Mouse (Mus musculus): ENCODE measurements around the gene Sipa1l2. TPM values are rescaled to one million over a fixed set of nuclear protein-coding genes. Genes with fewer than 3 reads are reported as not detected.

Sipa1l2 gene
- polyA plus RNA-seq, 1 experiment = 35.6 TPM

- Histone ChIP-seq H3K4me1 (ENCODE audit: control insufficient read depth, insufficient read depth, low read length) (peaks cover 4% of the 10 kb centered on the region; the same call in 1 of the 2 replicates), H3K27me3 (ENCODE audit: control insufficient read depth, insufficient read depth, low read length) (no peaks in the 10 kb centered on the region), H3K4me3 (replicated peaks; ENCODE audit: insufficient read depth, low read depth, low read length) (no peak overlapping the region), H3K27ac (ENCODE audit: insufficient read depth, low read length) (no peak overlapping the region)
- no peak for TF ChIP-seq CTCF (IDR thresholded peaks at IDR 0.05; ENCODE audit: borderline replicate concordance, insufficient read depth, low read depth, low read length)
- no peak for TF ChIP-seq POLR2A (IDR thresholded peaks at IDR 0.05; ENCODE audit: borderline replicate concordance, insufficient read depth, low read length)
- WGBS = 23% methylated on average over 17 of the region's 17 CpGs
- DNase-seq = peak; percentile 74 to 88
Observed at GRCm38 (mm10) chr8:125595571-125596508, 26.2 kb upstream of the Sipa1l2 start.

GRCm38 (mm10) chr8:125590363-125590762, 20.8 kb upstream of the Sipa1l2 start:
- Histone ChIP-seq H3K4me1 (ENCODE audit: control insufficient read depth, insufficient read depth, low read length) (no peaks in the 10 kb centered on the region; the same call in 1 of the 2 replicates), H3K4me3 (replicated peaks; ENCODE audit: insufficient read depth, low read depth, low read length) (no peak overlapping the region), H3K27ac (ENCODE audit: insufficient read depth, low read length) (no peak overlapping the region), H3K27me3 (ENCODE audit: control insufficient read depth, insufficient read depth, low read length) (no peaks in the 10 kb centered on the region)
- WGBS = 85% methylated on average over 3 of the region's 3 CpGs
- TF ChIP-seq POLR2A (IDR thresholded peaks at IDR 0.05; ENCODE audit: borderline replicate concordance, insufficient read depth, low read length) (no peak), CTCF (IDR thresholded peaks at IDR 0.05; ENCODE audit: borderline replicate concordance, insufficient read depth, low read depth, low read length) (no peak)
- no peak for DNase-seq

- Histone ChIP-seq H3K27me3 (ENCODE audit: control insufficient read depth, insufficient read depth, low read length) (no peaks in the 10 kb centered on the region), H3K4me1 (ENCODE audit: control insufficient read depth, insufficient read depth, low read length) (no peaks in the 10 kb centered on the region), H3K4me3 (replicated peaks; ENCODE audit: insufficient read depth, low read depth, low read length) (no peak overlapping the region), H3K27ac (ENCODE audit: insufficient read depth, low read length) (no peak overlapping the region)
- TF ChIP-seq CTCF (IDR thresholded peaks at IDR 0.05; ENCODE audit: borderline replicate concordance, insufficient read depth, low read depth, low read length) (no peak), POLR2A (IDR thresholded peaks at IDR 0.05; ENCODE audit: borderline replicate concordance, insufficient read depth, low read length) (no peak)
- no peak for DNase-seq
- WGBS = 83% methylated on average over 7 of the region's 7 CpGs
Observed at GRCm38 (mm10) chr8:125586587-125586986, 17.0 kb upstream of the Sipa1l2 start.

- no peak for DNase-seq
- no peak overlapping the region for H3K4me3 ChIP-seq (replicated peaks; ENCODE audit: insufficient read depth, low read depth, low read length)
- H3K27ac ChIP-seq (ENCODE audit: insufficient read depth, low read length) = no peak overlapping the region
- H3K4me1 ChIP-seq (ENCODE audit: control insufficient read depth, insufficient read depth, low read length) = no peaks in the 10 kb centered on the region
- no peak for TF ChIP-seq CTCF (IDR thresholded peaks at IDR 0.05; ENCODE audit: borderline replicate concordance, insufficient read depth, low read depth, low read length)
- TF ChIP-seq POLR2A (IDR thresholded peaks at IDR 0.05; ENCODE audit: borderline replicate concordance, insufficient read depth, low read length) = no peak
- H3K27me3 ChIP-seq (ENCODE audit: control insufficient read depth, insufficient read depth, low read length) = no peaks in the 10 kb centered on the region
- 63% methylated on average over 3 of the region's 3 CpGs for WGBS
Observed at GRCm38 (mm10) chr8:125584276-125584675, 14.7 kb upstream of the Sipa1l2 start.

GRCm38 (mm10) chr8:125580426-125580825, 10.8 kb upstream of the Sipa1l2 start:
- 71% methylated on average over 5 of the region's 5 CpGs for WGBS
- H3K27ac ChIP-seq (ENCODE audit: insufficient read depth, low read length) = no peak overlapping the region
- H3K27me3 ChIP-seq (ENCODE audit: control insufficient read depth, insufficient read depth, low read length) = no peaks in the 10 kb centered on the region
- H3K4me1 ChIP-seq (ENCODE audit: control insufficient read depth, insufficient read depth, low read length) = no peaks in the 10 kb centered on the region
- no peak for TF ChIP-seq CTCF (IDR thresholded peaks at IDR 0.05; ENCODE audit: borderline replicate concordance, insufficient read depth, low read depth, low read length)
- TF ChIP-seq POLR2A (IDR thresholded peaks at IDR 0.05; ENCODE audit: borderline replicate concordance, insufficient read depth, low read length) = no peak
- no peak overlapping the region for H3K4me3 ChIP-seq (replicated peaks; ENCODE audit: insufficient read depth, low read depth, low read length)
- DNase-seq = no peak

GRCm38 (mm10) chr8:125576127-125576526, 6.5 kb upstream of the Sipa1l2 start:
- H3K4me1 ChIP-seq (ENCODE audit: control insufficient read depth, insufficient read depth, low read length) = peaks cover 5% of the 10 kb centered on the region; the same call in 1 of the 2 replicates
- TF ChIP-seq POLR2A (IDR thresholded peaks at IDR 0.05; ENCODE audit: borderline replicate concordance, insufficient read depth, low read length) = no peak
- TF ChIP-seq CTCF (IDR thresholded peaks at IDR 0.05; ENCODE audit: borderline replicate concordance, insufficient read depth, low read depth, low read length) = no peak
- no peaks in the 10 kb centered on the region for H3K27me3 ChIP-seq (ENCODE audit: control insufficient read depth, insufficient read depth, low read length)
- WGBS = 72% methylated on average over 4 of the region's 4 CpGs
- H3K4me3 ChIP-seq (replicated peaks; ENCODE audit: insufficient read depth, low read depth, low read length) = no peak overlapping the region
- DNase-seq = no peak
- no peak overlapping the region for H3K27ac ChIP-seq (ENCODE audit: insufficient read depth, low read length)

GRCm38 (mm10) chr8:125574280-125574679, 4.7 kb upstream of the Sipa1l2 start:
- WGBS = 21% methylated on average over 4 of the region's 4 CpGs
- DNase-seq = peak in 1 of 2 experiments; percentile 57
- H3K4me1 ChIP-seq (ENCODE audit: control insufficient read depth, insufficient read depth, low read length) = peaks cover 5% of the 10 kb centered on the region; the same call in 1 of the 2 replicates
- H3K27me3 ChIP-seq (ENCODE audit: control insufficient read depth, insufficient read depth, low read length) = no peaks in the 10 kb centered on the region
- no peak overlapping the region for H3K4me3 ChIP-seq (replicated peaks; ENCODE audit: insufficient read depth, low read depth, low read length)
- H3K27ac ChIP-seq (ENCODE audit: insufficient read depth, low read length) = no peak overlapping the region
- peak; percentile 66 for TF ChIP-seq CTCF (IDR thresholded peaks at IDR 0.05; ENCODE audit: borderline replicate concordance, insufficient read depth, low read depth, low read length)
- no peak for TF ChIP-seq POLR2A (IDR thresholded peaks at IDR 0.05; ENCODE audit: borderline replicate concordance, insufficient read depth, low read length)

- Histone ChIP-seq H3K27ac (ENCODE audit: insufficient read depth, low read length) (no peak overlapping the region), H3K4me3 (replicated peaks; ENCODE audit: insufficient read depth, low read depth, low read length) (no peak overlapping the region), H3K4me1 (ENCODE audit: control insufficient read depth, insufficient read depth, low read length) (peaks cover 5% of the 10 kb centered on the region; the same call in 1 of the 2 replicates), H3K27me3 (ENCODE audit: control insufficient read depth, insufficient read depth, low read length) (no peaks in the 10 kb centered on the region)
- peak; percentile 67 to 78 for DNase-seq
- 23% methylated on average over 4 of the region's 4 CpGs for WGBS
- no peak for TF ChIP-seq POLR2A (IDR thresholded peaks at IDR 0.05; ENCODE audit: borderline replicate concordance, insufficient read depth, low read length)
- TF ChIP-seq CTCF (IDR thresholded peaks at IDR 0.05; ENCODE audit: borderline replicate concordance, insufficient read depth, low read depth, low read length) = no peak
Observed at GRCm38 (mm10) chr8:125572246-125572645, 2.6 kb upstream of the Sipa1l2 start.
